Mouse (Mus musculus) olfactory bulb, adult 2 months (tissue): ENCODE results near the gene Cckar. TPM values are rescaled to one million over a fixed set of nuclear protein-coding genes. Genes with fewer than 3 reads are reported as not detected.

Experiments
- H3K27ac ChIP-seq: fragments of 200-500 bp; 2 replicates; pipeline ENCODE4 v1.5.1; 2012; ENCODE audit warnings: low read depth, low read length; ENCODE audit not compliant: insufficient read depth
- H3K4me1 ChIP-seq: fragments of 200-500 bp; 2 replicates; pipeline ENCODE4 v1.6.1; 2012; ENCODE audit warnings: low read length; ENCODE audit not compliant: control insufficient read depth, insufficient read depth
- H3K4me3 ChIP-seq: fragments of 200-500 bp; 2 replicates; pipeline ENCODE4 v1.5.1; 2012; ENCODE audit warnings: mild to moderate bottlenecking, low read depth, low read length, moderate library complexity; ENCODE audit not compliant: insufficient read depth
- CTCF ChIP-seq: fragments of 200-500 bp; IDR thresholded peaks from 2 replicates; pipeline ENCODE4 v1.5.1; 2012; ENCODE audit warnings: low read depth, mild to moderate bottlenecking, low read length, moderate library complexity; ENCODE audit not compliant: insufficient read depth
- POLR2A ChIP-seq: fragments of 200-500 bp; IDR thresholded peaks from 2 replicates; pipeline ENCODE4 v1.6.1; 2012; ENCODE audit warnings: mild to moderate bottlenecking, low read depth, low read length, moderate library complexity; ENCODE audit not compliant: insufficient read depth
- WGBS: fragments of 180-500 bp; shearing (Covaris S2); methylation state at CpG from one replicate; pipeline ENCODE4 v1.1.7; 2018; 5-methylcytosine and 5-hydroxymethylcytosine counted together
- polyA plus RNA-seq: library from polyadenylated mRNA; stranded (reverse); fragments of >200 nt; gene quantifications from 2 replicates; pipeline ENCODE4 v1.2.4, GENCODE M21; 2012; ENCODE audit warnings: low replicate concordance; ENCODE audit not compliant: missing spikeins, insufficient read depth, insufficient read length

Gene Cckar
- polyA plus RNA-seq, 1 experiment = not detected

GRCm38 (mm10) chr5:53697794-53698193 is 9.7 kb downstream of the Cckar start:
- TF ChIP-seq CTCF (no peak), POLR2A (no peak)
- no peak overlapping the region for H3K4me3 ChIP-seq
- no peak overlapping the region for H3K27ac ChIP-seq
- no peaks in the 10 kb centered on the region for H3K4me1 ChIP-seq
- WGBS = 46% methylated on average over 9 of the region's 9 CpGs

- TF ChIP-seq CTCF = no peak
- no peak for TF ChIP-seq POLR2A
- 88% methylated on average over 3 of the region's 3 CpGs for WGBS
- H3K4me1 ChIP-seq = no peaks in the 10 kb centered on the region
- no peak overlapping the region for H3K4me3 ChIP-seq
- no peak overlapping the region for H3K27ac ChIP-seq
Measured at GRCm38 (mm10) chr5:53696701-53697100, 10.8 kb downstream of the Cckar start.

GRCm38 (mm10) chr5:53692662-53693061 is 14.8 kb downstream of the Cckar start:
- TF ChIP-seq CTCF = no peak
- no peak for TF ChIP-seq POLR2A
- no peak overlapping the region for H3K4me3 ChIP-seq
- H3K4me1 ChIP-seq = no peaks in the 10 kb centered on the region
- H3K27ac ChIP-seq = no peak overlapping the region
- WGBS = 100% methylated on average over 1 of the region's 1 CpGs

GRCm38 (mm10) chr5:53692100-53692499 is 15.4 kb downstream of the Cckar start:
- Histone ChIP-seq H3K4me3 (no peak overlapping the region), H3K27ac (no peak overlapping the region), H3K4me1 (no peaks in the 10 kb centered on the region)
- WGBS = 88% methylated on average over 8 of the region's 8 CpGs
- TF ChIP-seq POLR2A = no peak
- TF ChIP-seq CTCF = no peak

- Histone ChIP-seq H3K27ac (no peak overlapping the region), H3K4me3 (no peak overlapping the region), H3K4me1 (no peaks in the 10 kb centered on the region)
- WGBS = 67% methylated on average over 3 of the region's 3 CpGs
- TF ChIP-seq CTCF (no peak), POLR2A (no peak)
Measured at GRCm38 (mm10) chr5:53691577-53691976, 15.9 kb downstream of the Cckar start.

GRCm38 (mm10) chr5:53688326-53688725 is 19.2 kb downstream of the Cckar start:
- no peak for TF ChIP-seq CTCF
- no peak for TF ChIP-seq POLR2A
- H3K27ac ChIP-seq = no peak overlapping the region
- H3K4me1 ChIP-seq = no peaks in the 10 kb centered on the region
- H3K4me3 ChIP-seq = no peak overlapping the region
- WGBS = 68% methylated on average over 7 of the region's 7 CpGs

- TF ChIP-seq POLR2A (no peak), CTCF (no peak)
- 68% methylated on average over 2 of the region's 2 CpGs for WGBS
- H3K27ac ChIP-seq = no peak overlapping the region
- no peak overlapping the region for H3K4me3 ChIP-seq
- H3K4me1 ChIP-seq = no peaks in the 10 kb centered on the region
Measured at GRCm38 (mm10) chr5:53686379-53686778, 21.1 kb downstream of the Cckar start.

GRCm38 (mm10) chr5:53685623-53686022 is 21.9 kb downstream of the Cckar start:
- no peak for TF ChIP-seq CTCF
- no peak for TF ChIP-seq POLR2A
- H3K4me3 ChIP-seq = no peak overlapping the region
- H3K4me1 ChIP-seq = no peaks in the 10 kb centered on the region
- 92% methylated on average over 4 of the region's 4 CpGs for WGBS
- H3K27ac ChIP-seq = no peak overlapping the region

GRCm38 (mm10) chr5:53684417-53684816 is 23.1 kb downstream of the Cckar start:
- no peak for TF ChIP-seq CTCF
- TF ChIP-seq POLR2A = no peak
- WGBS = 80% methylated on average over 1 of the region's 1 CpGs
- Histone ChIP-seq H3K4me3 (no peak overlapping the region), H3K27ac (no peak overlapping the region), H3K4me1 (no peaks in the 10 kb centered on the region)

GRCm38 (mm10) chr5:53683916-53684315 is 23.6 kb downstream of the Cckar start:
- TF ChIP-seq POLR2A = no peak

More at GRCm38 (mm10) chr5:53683916-53684315, 23.6 kb downstream of the Cckar start:
- Histone ChIP-seq H3K4me3 (no peak overlapping the region), H3K27ac (no peak overlapping the region), H3K4me1 (no peaks in the 10 kb centered on the region)
- 45% methylated on average over 3 of the region's 3 CpGs for WGBS
